Mouse (Mus musculus): ENCODE measurements at regions not wholly inside any gene's neighbourhood (a gene's known extent, or its start where the extent isn't known, plus 50 kb on each side); places are given as distances from the start of the nearest gene placed in this dataset.

DNA sequence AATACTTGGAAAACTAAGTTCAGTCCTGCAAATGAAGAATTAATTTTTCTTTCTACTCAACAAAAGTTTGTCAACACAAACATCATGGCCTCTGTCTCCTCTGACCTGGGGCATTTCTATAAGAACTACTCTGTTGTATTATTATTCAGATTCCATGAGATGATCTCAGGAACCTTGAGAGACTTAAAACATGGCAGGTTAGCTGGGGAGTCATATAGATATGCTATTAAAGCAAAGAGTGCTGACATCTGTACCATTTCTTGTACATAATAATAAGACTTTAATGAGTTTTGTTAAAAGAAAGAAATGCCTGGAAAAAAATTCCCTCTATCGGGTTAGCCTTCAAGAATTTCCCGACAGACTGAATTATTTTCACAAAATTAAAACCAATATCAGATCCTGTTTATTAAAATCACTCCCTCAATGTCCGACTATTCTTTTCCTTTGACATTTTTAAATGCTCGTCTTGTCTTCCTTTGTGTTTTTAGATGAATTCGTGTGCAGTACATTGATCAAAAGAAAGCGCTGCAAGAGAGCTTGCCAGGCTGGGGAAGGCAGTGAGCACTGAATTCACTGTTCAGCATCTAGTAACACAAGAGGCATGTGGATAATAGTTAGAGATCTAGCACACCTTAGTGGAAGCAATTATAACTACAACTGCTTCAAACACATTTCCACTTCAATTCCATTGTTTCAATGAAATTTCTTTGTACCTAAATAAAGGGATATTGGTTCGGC lies 145.0 kb upstream of the Cxadr start:
- peak; percentile 11 for DNase-seq (ENCODE audit: low read depth)

DNA sequence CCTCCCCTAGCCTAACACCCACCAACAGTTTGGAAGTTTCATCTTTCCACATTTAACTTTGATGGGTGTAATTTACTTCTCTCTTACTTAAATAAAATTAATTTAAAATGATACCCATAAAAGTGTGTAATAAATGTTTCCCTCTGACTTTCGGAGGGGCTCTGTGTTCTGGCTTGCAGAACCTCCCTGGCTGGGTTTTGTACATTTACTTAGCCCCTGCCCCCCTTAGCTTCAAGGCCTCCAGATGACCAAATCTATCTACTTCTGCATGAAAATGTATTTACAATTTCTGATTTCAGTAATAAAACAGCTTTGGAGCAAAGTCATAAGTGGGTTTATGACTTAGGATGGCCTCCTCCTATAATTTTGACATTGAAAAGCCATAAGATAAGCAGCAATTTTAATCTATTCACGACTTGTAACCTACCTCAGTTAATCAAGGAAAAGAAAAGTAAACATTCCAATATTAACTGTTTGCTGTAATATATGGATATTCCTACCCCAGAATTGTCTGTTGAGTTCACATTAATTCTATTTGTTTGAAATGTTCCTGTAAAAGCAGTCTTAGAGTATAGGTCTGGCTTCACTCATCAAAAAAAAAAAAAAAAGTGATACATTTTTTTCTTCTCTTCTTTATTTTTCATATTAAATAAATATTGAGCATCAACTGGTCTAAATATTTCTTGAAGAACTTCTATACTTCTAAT lies 147.2 kb upstream of the Cxadr start:
- DNase-seq (ENCODE audit: low read depth) = no peak

DNA sequence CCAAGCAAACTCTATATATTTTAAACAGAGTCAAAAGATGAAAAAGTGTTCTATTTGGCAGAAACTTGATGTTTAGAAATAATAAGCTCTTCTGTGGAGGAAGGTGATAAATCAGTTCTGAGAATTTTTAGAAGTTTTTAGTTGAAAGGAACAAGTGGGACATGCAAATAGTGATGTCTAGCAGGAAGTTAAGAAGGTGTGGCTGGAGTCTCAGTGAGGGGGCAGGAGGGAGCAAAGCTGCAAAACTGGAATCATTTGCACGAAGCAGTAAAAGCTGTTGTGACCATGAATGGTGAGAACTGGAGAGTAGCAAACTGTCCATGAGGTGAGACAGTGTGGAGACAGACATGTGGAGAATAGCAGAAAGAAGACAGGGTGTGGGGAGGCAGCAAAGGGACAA lies 157.1 kb upstream of the Cxadr start:
- DNase-seq (ENCODE audit: low read depth) = no peak

DNA sequence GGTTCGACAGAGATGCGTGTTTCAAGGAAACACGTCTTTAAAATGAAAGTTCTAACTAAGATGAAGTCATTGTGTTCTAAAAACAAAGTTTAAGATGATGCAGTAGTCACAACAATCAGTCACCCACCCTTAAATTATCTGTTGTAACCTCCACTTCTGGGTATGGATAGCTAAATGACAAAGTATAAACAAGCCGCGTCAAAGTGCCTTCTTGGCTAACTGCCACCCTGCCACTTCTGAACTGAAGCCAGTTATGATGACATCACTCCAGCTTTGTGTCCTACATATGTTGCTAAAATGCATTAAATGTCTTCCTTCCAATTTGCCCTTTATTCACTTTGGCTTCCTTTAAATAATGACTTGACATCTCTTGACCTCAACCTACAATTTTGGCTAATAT lies 165.8 kb upstream of the Cxadr start:
- DNase-seq (ENCODE audit: low read depth) = no peak

DNA sequence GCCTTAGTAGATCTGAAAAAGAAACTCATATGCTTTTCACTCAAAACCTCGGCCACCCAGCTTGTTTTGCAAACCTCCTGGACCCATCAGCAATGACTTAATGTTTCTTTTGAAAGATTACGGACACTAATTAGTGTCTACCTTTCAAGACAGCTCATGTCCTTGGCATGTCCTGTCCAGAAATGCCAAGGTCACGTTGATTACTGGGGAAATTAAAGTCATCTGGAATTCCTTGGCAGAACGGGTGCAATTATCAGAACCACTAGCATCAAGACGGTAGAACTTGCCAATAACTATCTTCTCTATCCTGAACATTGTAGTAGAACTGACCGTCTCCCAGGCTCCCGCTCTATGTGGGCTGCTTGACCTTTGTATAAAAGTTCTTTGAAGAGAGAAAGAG lies 166.8 kb upstream of the Cxadr start:
- DNase-seq (ENCODE audit: low read depth) = no peak

DNA sequence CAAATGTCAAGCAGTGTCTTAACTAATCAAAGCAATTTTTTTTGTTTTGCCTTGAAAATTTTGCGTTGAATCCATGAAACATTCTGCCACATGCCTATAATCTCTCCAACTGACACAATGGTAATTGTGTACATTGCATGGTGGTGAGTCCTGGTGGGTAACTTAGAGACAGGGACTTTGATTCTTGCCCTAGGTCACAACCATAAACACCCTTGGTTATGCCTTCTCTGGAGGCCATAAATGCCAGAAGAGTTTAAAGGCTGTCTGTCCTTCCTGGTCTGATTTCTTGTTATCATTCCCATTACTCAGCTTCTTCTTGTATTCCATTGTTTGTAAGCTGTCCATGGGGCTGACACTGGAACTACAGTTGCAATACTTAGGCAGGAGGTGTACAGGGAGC lies 179.6 kb upstream of the Cxadr start:
- DNase-seq (ENCODE audit: low read depth) = no peak

DNA sequence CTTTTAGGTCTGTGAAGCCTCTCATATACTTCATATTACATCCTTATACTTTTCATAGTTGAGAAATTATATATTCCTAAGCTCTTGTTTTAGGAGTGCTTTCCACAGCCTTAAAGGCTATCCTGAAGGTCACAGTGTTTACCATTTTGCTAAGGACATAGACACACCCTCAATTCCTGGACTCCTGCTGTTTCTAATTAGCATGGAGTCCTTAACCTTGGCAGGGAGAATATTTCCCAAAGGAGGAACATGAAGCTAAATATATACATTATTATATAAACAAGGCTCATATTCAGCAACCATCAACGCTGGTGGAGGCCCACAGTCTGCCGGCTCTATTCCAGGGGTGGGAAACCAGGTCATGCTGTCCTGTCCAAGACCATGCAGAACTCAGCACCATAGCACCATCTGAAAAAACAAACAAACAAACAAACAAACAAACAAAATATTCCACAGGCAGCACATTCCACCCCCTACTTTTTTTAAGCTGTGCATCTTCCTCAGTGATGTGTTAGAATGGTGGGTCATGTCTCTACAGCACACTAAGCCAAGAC lies 180.9 kb upstream of the Cxadr start:
- no peak for DNase-seq (ENCODE audit: low read depth)

DNA sequence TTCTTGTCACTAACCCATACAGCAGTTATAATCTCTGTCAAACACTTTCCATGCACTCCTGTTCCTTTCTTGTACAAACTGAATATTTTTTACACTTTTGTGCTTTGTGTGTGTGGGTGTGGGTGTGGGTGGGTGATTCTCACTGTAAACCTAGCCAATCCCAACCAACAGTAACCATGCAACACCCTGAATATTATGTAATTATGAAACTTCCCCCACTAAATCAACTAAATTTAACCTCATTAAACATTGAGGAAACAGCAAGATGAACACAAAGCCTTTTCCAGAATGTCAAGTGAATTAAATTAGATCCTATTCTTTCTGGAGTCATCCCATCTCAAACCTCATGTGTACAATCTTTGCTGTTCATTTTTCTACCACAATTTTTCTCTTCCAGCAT lies 197.0 kb upstream of the Cxadr start:
- DNase-seq (ENCODE audit: low read depth) = no peak

DNA sequence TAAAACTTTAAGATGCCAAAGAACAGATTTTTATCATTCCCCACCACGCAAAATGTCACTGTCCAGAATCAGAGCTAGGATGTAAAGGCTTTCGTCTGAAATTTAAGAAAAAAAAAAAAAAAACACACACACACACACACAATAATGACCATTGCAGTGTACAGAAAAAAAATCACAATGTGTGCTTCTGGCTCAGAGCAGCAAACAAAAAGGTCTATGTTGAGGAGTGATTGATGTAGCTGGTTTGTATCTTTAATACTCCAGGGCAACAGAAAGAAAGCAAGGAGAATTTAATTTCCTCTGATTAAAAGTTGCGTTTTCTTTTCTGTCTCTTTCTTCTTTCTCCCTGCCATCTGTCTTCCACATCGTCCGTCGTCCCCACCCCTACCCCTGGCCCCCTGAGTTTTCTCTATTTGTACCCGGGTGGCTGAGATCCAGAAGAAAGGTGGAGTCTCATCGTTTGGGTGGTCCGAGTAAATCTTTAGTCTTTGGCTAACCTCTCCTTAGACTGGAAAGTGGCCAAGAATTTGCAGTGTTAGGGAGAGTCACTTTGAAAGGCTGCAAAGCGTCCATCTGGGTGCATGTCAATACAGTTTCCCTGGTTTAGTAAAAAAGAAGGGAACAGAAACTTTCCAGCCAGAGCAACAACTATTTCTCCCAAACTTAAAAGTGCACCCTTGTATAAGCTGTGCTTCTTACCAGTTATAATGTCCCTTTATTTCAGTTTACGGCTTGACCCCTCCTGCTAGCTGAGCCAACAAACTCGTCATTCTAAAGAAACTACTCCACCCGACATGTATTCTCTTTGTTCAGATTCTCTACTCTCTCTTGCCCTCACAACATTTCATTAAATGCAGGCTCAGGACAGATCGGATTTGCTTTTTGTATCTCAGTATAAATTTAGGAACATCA lies 199.6 kb upstream of the Cxadr start:
- DNase-seq (ENCODE audit: low read depth) = no peak

DNA sequence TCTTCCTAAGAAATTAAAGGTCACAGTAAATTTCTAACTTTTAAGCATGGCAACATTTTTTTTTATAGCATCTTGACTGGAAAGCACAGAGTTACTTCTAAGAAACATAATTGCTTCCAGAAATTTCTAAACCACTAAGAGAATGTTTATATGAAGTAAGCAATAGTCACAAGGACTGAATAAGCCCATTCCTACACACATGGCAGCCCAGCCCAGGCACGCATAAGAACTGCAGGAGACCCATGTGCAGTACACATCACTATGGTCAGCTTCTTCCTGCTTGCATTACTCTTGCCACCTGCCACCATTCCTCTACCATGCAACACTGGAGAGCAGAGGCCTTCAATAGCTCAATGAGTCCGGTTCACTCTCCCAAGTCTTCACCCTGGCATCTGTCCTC lies 201.4 kb upstream of the Cxadr start:
- DNase-seq (ENCODE audit: low read depth) = no peak

DNA sequence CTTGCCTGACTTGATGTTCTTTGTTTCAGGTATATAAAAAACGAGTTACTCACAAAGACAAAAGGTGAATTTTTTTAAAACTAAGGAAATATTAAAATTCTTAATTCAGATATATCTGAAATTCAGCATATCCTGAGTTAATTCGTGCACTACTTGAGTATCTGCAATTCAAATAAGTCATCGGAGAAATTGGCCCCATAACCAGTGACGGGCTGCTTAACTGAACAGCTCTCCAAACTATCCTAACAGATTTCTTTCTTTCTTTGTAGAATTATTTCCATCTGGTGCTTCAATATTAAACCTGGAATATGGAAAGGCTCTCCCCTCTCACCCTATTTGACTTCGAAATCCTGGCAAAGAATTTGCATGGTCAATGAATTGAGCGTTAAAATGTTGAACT lies 202.2 kb upstream of the Cxadr start:
- no peak for DNase-seq (ENCODE audit: low read depth)

DNA sequence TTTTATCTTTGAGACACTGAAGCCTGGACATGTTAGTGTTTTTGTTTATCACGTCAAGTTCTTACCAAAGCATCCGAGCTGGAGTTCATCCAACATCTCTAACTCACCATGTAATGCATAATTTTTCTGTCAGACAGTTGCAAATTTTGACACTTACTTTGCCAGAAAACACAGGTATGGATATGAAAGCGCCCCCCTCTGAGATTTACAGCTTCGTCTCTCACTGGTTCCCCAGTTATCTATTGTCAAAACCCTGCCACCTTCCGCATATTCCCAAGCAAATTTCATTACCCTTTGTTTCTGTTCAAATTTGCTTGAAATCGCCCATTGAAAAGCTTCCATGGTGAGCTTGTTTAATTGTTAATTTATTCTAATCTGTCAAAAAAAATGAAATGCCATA lies 202.7 kb upstream of the Cxadr start:
- no peak for DNase-seq (ENCODE audit: low read depth)

DNA sequence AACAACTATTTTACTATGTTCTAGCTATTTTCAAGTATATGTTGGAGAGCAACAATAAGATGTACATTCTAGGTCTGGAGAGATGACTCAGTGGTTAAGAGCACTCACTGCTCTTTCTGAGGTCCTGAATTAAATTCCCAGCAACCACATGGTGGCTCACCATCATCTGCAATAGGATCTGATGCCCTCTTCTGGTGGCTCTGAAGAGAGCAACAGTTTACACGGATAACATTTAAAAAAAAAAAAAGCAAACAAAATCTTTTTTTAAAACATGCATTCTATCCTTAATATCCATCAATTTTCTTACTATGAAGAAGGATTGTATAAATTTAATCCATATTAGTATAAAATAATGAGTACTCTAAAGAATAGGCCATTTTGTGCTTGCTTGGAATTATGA lies 204.7 kb upstream of the Cxadr start:
- peak; percentile 33 for DNase-seq (ENCODE audit: low read depth)

DNA sequence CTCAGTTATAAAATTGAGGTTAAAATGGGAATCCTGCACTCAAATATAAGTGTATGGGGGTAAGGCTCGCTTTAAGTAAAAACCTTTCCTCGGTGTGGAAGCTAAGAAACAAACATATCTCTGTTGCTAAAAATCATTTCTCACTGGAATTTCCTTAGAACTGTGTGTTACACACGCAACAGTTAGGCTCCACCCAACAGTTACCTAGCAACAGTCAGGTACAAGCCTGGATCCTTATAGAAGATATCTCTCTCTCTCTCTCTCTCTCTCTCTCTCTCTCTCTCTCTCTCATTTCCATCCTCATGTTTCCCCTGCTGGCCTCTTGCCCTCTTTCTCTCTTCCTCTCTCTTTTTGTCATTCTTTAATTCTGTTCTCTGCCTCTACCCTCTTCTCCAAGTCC lies 211.1 kb upstream of the Cxadr start:
- no peak for DNase-seq (ENCODE audit: low read depth)

DNA sequence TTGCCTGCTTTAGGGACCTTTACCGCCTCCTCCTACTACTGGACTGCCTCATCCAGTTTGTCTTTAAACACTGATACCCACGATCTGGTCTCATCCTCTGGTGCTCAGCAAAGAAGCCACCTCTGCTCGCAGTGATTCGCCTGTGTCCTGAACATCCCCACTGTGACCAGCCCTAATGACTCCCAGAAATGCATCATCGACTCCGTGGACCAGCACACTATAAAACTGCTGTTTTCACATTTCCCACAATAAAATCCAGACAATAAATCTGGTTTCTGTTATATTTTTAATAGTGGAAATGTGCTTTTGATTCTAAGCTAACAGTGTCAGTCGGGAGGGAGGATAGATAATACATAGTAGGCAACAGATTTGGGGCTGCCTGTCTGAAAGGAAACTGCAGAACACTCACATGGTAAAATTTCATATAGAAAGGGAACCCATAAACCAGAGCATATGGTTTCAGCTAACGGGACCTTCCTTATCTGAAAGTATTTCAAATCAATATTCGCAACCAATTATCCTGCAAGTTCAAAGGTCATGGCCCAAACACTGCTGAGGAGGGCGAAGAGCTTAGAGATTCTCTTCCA lies 233.7 kb upstream of the Cxadr start:
- DNase-seq (ENCODE audit: low read depth) = no peak

DNA sequence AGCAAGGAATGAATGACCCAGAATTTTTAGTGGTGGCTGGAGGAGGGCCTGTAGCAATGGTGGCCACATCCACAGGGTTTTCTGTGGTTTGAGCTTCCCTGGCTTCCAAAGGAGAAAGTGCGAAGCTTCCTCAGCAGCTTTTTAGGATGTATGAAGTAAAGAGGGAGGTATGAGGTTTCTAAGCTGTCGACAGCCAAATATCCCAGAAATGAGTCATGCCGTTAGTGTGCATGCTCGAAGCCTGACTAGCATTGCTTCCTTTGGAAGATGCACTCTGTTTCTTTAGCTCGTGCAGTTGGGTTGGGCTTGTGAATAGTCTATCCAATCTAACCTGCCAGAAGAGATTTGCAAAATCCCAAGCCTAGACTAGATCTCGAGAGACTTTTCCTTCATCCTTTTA lies 240.8 kb upstream of the Cxadr start:
- DNase-seq (ENCODE audit: low read depth) = no peak

DNA sequence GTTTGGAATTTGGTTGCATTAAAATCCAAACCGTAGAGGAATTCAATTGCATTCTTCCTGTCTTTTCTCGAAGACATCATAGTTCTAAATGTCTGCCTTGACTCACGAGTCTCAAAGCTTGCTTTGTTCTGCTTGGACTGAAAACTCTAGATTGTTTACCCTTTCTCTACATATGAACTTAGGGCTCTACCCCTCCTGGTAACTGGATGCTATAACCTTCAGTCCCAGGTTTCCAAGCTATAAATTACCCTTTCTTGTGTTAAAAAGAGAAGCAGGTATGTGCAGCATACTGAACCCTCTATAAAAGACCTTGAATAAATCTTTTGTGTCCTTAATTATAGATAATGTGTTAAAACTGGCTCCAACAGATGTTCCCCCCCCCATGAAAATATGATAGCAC lies 243.7 kb upstream of the Cxadr start:
- no peak for DNase-seq (ENCODE audit: low read depth)

DNA sequence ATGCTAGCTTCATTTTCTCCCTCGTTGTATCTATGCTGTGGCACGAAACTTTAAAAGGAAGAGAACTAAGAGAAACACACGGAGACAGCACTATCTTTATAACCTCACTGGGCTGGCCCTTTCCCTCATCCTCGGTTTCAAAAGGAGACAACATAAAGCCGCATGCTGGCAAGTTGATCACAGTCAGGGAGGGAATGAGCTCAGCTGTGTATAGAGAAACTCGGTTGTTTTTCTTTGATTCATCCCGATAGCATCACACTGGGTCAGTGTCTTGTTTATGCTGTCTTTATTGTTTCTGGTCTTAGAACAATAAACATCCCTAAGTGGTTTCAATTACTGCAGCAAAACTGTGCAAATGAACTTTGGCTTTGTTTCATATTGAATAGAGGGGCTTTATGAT lies 249.2 kb upstream of the Cxadr start:
- DNase-seq (ENCODE audit: low read depth) = no peak

DNA sequence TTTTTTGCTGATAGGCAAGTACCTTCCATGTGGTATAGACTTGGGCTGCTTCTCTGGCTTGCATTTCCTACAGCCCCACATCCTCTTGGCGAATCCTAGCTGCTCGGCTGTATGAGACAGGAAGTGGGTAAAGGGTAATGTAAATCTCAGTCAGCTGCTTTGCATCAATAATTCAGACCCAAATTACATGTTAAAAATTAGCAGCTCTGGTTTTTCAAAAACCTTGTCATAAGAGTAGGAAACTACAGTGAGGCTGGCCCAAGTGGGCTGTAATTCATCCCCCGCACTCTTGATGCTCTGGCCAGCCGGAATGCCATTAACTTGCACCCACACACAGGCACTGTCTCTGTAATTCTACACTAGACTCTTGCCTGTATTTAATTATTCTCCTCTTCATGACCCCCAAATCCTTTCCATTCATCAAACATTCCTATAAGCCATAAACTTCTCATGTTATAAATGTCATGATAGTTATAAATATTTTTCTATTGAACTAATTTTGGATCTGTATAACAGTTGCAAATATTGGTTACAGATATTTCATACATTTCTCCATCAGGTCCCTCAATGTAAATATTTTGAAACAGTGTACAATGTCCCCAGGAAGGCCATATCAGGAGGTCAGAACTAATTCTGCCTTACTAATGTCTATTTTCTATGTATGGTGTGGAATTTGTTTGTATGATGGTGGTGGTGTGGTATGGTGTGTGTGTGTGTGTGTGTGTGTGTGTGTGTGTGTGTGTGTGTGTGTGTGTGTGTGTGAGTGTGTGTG lies 261.0 kb upstream of the Cxadr start:
- no peak for DNase-seq (ENCODE audit: low read depth)

DNA sequence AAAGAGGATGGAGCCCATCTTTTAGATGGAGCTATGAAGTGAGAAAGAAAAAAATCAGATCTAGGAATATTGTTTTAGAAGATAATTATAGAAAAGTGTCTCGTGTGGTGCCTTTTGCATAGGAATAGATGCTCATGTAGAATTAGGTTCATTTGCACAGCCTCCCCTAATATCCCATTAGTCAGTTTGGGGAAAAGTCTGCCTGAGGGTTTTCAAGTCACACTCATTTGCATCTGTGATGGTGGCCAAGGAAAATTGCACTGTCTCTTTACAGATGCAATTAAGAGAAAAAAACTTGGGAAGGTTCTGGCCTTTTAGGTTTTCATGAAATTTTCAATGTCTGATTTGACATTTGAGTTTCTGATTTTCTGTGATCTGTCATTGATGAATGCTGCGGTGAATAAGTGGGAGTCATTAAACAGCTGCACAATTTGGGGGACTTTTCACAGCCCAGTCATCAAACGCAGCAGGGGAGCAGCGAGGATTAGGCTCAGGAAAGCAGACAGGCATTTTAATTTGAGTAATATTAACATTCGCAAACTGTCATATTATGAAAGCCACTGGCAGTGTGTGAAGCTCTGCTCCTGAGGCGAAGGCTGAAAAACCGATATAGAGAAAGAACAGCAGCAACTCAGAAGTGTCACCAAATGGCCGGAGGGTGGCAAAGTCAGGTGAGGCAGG lies 281.5 kb upstream of the Cxadr start:
- DNase-seq (ENCODE audit: low read depth) = no peak

DNA sequence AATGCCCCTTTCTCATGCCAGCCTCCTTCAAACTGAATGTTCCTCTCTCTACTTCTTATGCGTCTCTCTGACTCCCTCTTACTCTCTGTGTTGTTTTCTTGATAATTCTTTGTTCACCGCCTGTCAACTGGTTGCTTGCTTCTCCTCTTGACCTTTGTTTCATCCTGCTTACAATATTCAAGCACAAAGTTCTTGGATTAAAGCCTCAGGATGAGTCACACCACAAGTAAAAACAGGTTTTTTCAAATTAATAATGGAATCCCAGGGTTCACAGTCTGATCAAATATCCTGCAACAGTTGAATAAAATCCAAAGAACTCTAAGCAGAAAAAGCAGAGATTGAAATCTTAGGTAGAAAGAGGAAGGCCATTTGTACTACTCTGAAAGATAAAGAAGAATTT lies 285.9 kb upstream of the Cxadr start:
- DNase-seq (ENCODE audit: low read depth) = no peak

All from 416B (cell line).